Mouse (Mus musculus) gastrocnemius, postnatal 10 days (tissue): ENCODE data around the gene Atp6v0b. TPM values are rescaled to one million over a fixed set of nuclear protein-coding genes. Genes with fewer than 3 reads are reported as not detected.

Experiments
- DNase-seq: peaks from one replicate; pipeline ENCODE4 v3.0.0; 2021; ENCODE audit warnings: mixed read lengths
- total RNA-seq, 2 experiments: library from RNA; stranded (reverse); gene quantifications; 2 replicates each; pipeline ENCODE4 v1.2.3; 2021

The Atp6v0b gene
- total RNA-seq, 2 experiments from 2014 or later = 60.6 to 74.5 TPM

GRCm38 (mm10) chr4:117836204-117836767, 50.8 kb downstream of the Atp6v0b start:
- DNase-seq = peak; percentile 84

GRCm38 (mm10) chr4:117835531-117836111, 51.5 kb downstream of the Atp6v0b start:
- DNase-seq = peak; percentile 43

GRCm38 (mm10) chr4:117834845-117835530, 52.1 kb downstream of the Atp6v0b start:
- DNase-seq = peak; percentile 50

- no peak for DNase-seq
Measured at GRCm38 (mm10) chr4:117834457-117834844, 52.7 kb downstream of the Atp6v0b start, which contains the start of gene Slc6a9. TSS of gene Slc6a9 (plus strand) at chr4:117834506.

Other genes with a start within 250 kb of the Atp6v0b start
- gene Dmap1, start 205.1 kb downstream of the Atp6v0b start, total RNA-seq = 10 to 100 TPM; 18.8 to 22.7 TPM
- gene Gm12845, start 162.9 kb downstream of the Atp6v0b start, total RNA-seq = not detected
- not detected for gene Klf17, start 121.7 kb downstream of the Atp6v0b start, total RNA-seq
- gene Slc6a9, start 52.8 kb downstream of the Atp6v0b start, total RNA-seq = 1 to 10 TPM; 5.6 to 6.7 TPM
- under 1 TPM; 0.70 to 0.81 TPM for gene Ccdc24, start 14.8 kb downstream of the Atp6v0b start, total RNA-seq
- 10 to 100 TPM; 12.3 to 15.0 TPM for gene B4galt2, start 3.8 kb downstream of the Atp6v0b start, total RNA-seq
- gene Dph2, start 4.7 kb upstream of the Atp6v0b start, total RNA-seq = 1 to 10 TPM; 3.1 to 3.3 TPM
- 100 to 1,000 TPM; 146 to 154 TPM for gene Ipo13, start 27.7 kb upstream of the Atp6v0b start, total RNA-seq
- 1 to 10 TPM in 1 of 2 experiments, under 1 TPM in 1; 0.68 to 1.1 TPM for gene Artn, start 42.4 kb upstream of the Atp6v0b start, total RNA-seq
- gene St3gal3, start 247.6 kb upstream of the Atp6v0b start, total RNA-seq = 10 to 100 TPM; 40.9 to 48.9 TPM